Mouse (Mus musculus) heart, embryonic 12.5 days (tissue): ENCODE measurements at regions not wholly inside any gene's neighbourhood (a gene's known extent, or its start where the extent isn't known, plus 50 kb on each side); places are given as distances from the start of the nearest gene placed in this dataset.
A peak's percentile ranks its signal among the peaks of the same experiment; 100 is the strongest.

Experiments
- ATAC-seq: fragments of 200-750 bp; cut with Nextera tagmentation; 2 replicates; pipeline ENCODE4 v1.8.0; 2017; ENCODE audit warnings: moderate TSS enrichment, moderate library complexity; ENCODE audit not compliant: insufficient number of reproducible peaks, low FRiP score
- H3K27ac ChIP-seq: fragments of 300-500 bp; sonication (generic); 2 replicates; pipeline ENCODE4 v1.5.1; 2016; ENCODE audit warnings: mild to moderate bottlenecking, moderate library complexity; ENCODE audit not compliant: poor library complexity, severe bottlenecking
- H3K27me3 ChIP-seq: fragments of 300-500 bp; sonication (generic); replicated peaks from 2 replicates; pipeline ENCODE4 v1.6.1; 2016; ENCODE audit warnings: mild to moderate bottlenecking, moderate library complexity
- H3K36me3 ChIP-seq: fragments of 300-500 bp; sonication (generic); 2 replicates; pipeline ENCODE4 v1.6.1; 2016; ENCODE audit warnings: mild to moderate bottlenecking, moderate library complexity
- H3K4me1 ChIP-seq: fragments of 300-500 bp; sonication (generic); replicated peaks from 2 replicates; pipeline ENCODE4 v1.6.1; 2016; ENCODE audit warnings: mild to moderate bottlenecking
- H3K4me2 ChIP-seq: fragments of 300-500 bp; sonication (generic); 2 replicates; pipeline ENCODE4 v1.6.1; 2016; ENCODE audit warnings: mild to moderate bottlenecking, moderate library complexity
- H3K4me3 ChIP-seq: fragments of 300-500 bp; sonication (generic); 2 replicates; pipeline ENCODE4 v1.5.1; 2016; ENCODE audit warnings: mild to moderate bottlenecking
- H3K9ac ChIP-seq: fragments of 300-500 bp; sonication (generic); 2 replicates; pipeline ENCODE4 v1.6.1; 2016; ENCODE audit warnings: mild to moderate bottlenecking, moderate library complexity
- H3K9me3 ChIP-seq: fragments of 300-500 bp; sonication (generic); replicated peaks from 2 replicates; pipeline ENCODE4 v1.6.1; 2016; ENCODE audit warnings: mild to moderate bottlenecking, moderate library complexity
- WGBS: fragments of 180-500 bp; shearing (Covaris S2); methylation state at CpG from one replicate; pipeline ENCODE4 v1.1.7; 2016; 5-methylcytosine and 5-hydroxymethylcytosine counted together

GRCm38 (mm10) chr10:117896911-117897643, 51.2 kb upstream of the Rap1b start:
- H3K9ac ChIP-seq: no peak overlapping the region
- no peak overlapping the region for H3K4me3 ChIP-seq
- ATAC-seq: no peak
- H3K36me3 ChIP-seq: no peaks in the 10 kb centered on the region
- peaks cover 11% of the 10 kb centered on the region; the same call in 1 of the 2 replicates for H3K4me1 ChIP-seq
- H3K9me3 ChIP-seq: no peaks in the 10 kb centered on the region
- H3K27ac ChIP-seq: no peak overlapping the region
- WGBS: 70% methylated on average over 12 of the region's 12 CpGs
- H3K4me2 ChIP-seq: no peak overlapping the region
- H3K27me3 ChIP-seq: no peaks in the 10 kb centered on the region; the same call in 1 of the 2 replicates

- Histone ChIP-seq H3K4me1 (peaks cover 11% of the 10 kb centered on the region; the same call in 1 of the 2 replicates), H3K27ac (no peak overlapping the region), H3K9ac (no peak overlapping the region), H3K36me3 (no peaks in the 10 kb centered on the region), H3K4me2 (no peak overlapping the region), H3K27me3 (no peaks in the 10 kb centered on the region; the same call in none of the 2 replicates), H3K4me3 (no peak overlapping the region), H3K9me3 (no peaks in the 10 kb centered on the region)
- ATAC-seq: no peak
- 75% methylated on average over 5 of the region's 5 CpGs for WGBS
Measured at GRCm38 (mm10) chr10:117897766-117898165, 51.9 kb upstream of the Rap1b start.

GRCm38 (mm10) chr10:117898391-117898790, 52.6 kb upstream of the Rap1b start:
- WGBS: 87% methylated on average over 3 of the region's 3 CpGs
- no peak for ATAC-seq

GRCm38 (mm10) chr10:117899410-117899935, 53.6 kb upstream of the Rap1b start:
- H3K4me1 ChIP-seq: peaks cover 11% of the 10 kb centered on the region; the same call in 1 of the 2 replicates
- H3K27me3 ChIP-seq: no peaks in the 10 kb centered on the region; the same call in none of the 2 replicates
- no peak overlapping the region for H3K4me2 ChIP-seq
- no peak overlapping the region for H3K4me3 ChIP-seq
- H3K36me3 ChIP-seq: no peaks in the 10 kb centered on the region
- H3K9ac ChIP-seq: no peak overlapping the region
- WGBS: 59% methylated on average over 13 of the region's 13 CpGs
- H3K27ac ChIP-seq: no peak overlapping the region
- ATAC-seq: no peak
- H3K9me3 ChIP-seq: no peaks in the 10 kb centered on the region

More at GRCm38 (mm10) chr10:117898391-117898790, 52.6 kb upstream of the Rap1b start:
- no peaks in the 10 kb centered on the region for H3K36me3 ChIP-seq
- no peak overlapping the region for H3K4me2 ChIP-seq
- H3K4me3 ChIP-seq: no peak overlapping the region
- no peaks in the 10 kb centered on the region; the same call in none of the 2 replicates for H3K27me3 ChIP-seq
- peaks cover 11% of the 10 kb centered on the region; the same call in 1 of the 2 replicates for H3K4me1 ChIP-seq
- H3K9ac ChIP-seq: no peak overlapping the region
- H3K9me3 ChIP-seq: no peaks in the 10 kb centered on the region
- no peak overlapping the region for H3K27ac ChIP-seq

- Histone ChIP-seq H3K36me3 (no peaks in the 10 kb centered on the region), H3K4me3 (peak overlapping the region; percentile 41), H3K27ac (peak overlapping the region; percentile 76), H3K9ac (peak overlapping the region; percentile 62), H3K27me3 (no peaks in the 10 kb centered on the region; the same call in 1 of the 2 replicates), H3K9me3 (no peaks in the 10 kb centered on the region), H3K4me2 (peak overlapping the region; percentile 77), H3K4me1 (peaks cover 9% of the 10 kb centered on the region)
- whole genome bisulfite sequencing: 5% methylated on average over 27 of the region's 27 CpGs
- peak; percentile 63 for ATAC-seq
Measured at GRCm38 (mm10) chr10:117905666-117906266, 59.9 kb upstream of the Rap1b start.

- H3K4me2 ChIP-seq: peak overlapping the region; percentile 77
- H3K4me3 ChIP-seq: peak overlapping the region; percentile 41
- H3K9me3 ChIP-seq: no peaks in the 10 kb centered on the region
- peak; percentile 83 for ATAC-seq
- H3K27ac ChIP-seq: peak overlapping the region; percentile 76
- peaks cover 9% of the 10 kb centered on the region for H3K4me1 ChIP-seq
- 11% methylated on average over 11 of the region's 11 CpGs for WGBS
- no peaks in the 10 kb centered on the region for H3K36me3 ChIP-seq
- H3K9ac ChIP-seq: peak overlapping the region; percentile 62
- H3K27me3 ChIP-seq: no peaks in the 10 kb centered on the region; the same call in 1 of the 2 replicates
Measured at GRCm38 (mm10) chr10:117906267-117906811, 60.5 kb upstream of the Rap1b start.

GRCm38 (mm10) chr10:117908079-117908675, 62.3 kb upstream of the Rap1b start:
- no peak for ATAC-seq
- 78% methylated on average over 16 of the region's 16 CpGs for WGBS

GRCm38 (mm10) chr10:117909155-117909554, 63.3 kb upstream of the Rap1b start:
- Histone ChIP-seq H3K9ac (no peak overlapping the region), H3K4me2 (no peak overlapping the region), H3K9me3 (0 out of 2 replicates have a peak, but pooled peaks cover 2% of the 10 kb centered on the region), H3K4me1 (peaks cover 9% of the 10 kb centered on the region), H3K36me3 (no peaks in the 10 kb centered on the region), H3K4me3 (no peak overlapping the region), H3K27ac (no peak overlapping the region), H3K27me3 (no peaks in the 10 kb centered on the region)
- no peak for ATAC-seq
- WGBS: 64% methylated on average over 4 of the region's 4 CpGs

More at GRCm38 (mm10) chr10:117908079-117908675, 62.3 kb upstream of the Rap1b start:
- no peak overlapping the region for H3K4me3 ChIP-seq
- peaks cover 9% of the 10 kb centered on the region for H3K4me1 ChIP-seq
- no peak overlapping the region for H3K27ac ChIP-seq
- H3K36me3 ChIP-seq: no peaks in the 10 kb centered on the region
- 0 out of 2 replicates have a peak, but pooled peaks cover 2% of the 10 kb centered on the region for H3K9me3 ChIP-seq
- no peaks in the 10 kb centered on the region for H3K27me3 ChIP-seq
- no peak overlapping the region for H3K9ac ChIP-seq
- no peak overlapping the region for H3K4me2 ChIP-seq

- Histone ChIP-seq H3K4me3 (no peak overlapping the region), H3K9ac (no peak overlapping the region), H3K27ac (no peak overlapping the region), H3K4me1 (peaks cover 9% of the 10 kb centered on the region), H3K27me3 (no peaks in the 10 kb centered on the region), H3K36me3 (no peaks in the 10 kb centered on the region), H3K4me2 (no peak overlapping the region), H3K9me3 (0 out of 2 replicates have a peak, but pooled peaks cover 2% of the 10 kb centered on the region)
- ATAC-seq: no peak
- 66% methylated on average over 11 of the region's 11 CpGs for WGBS
Measured at GRCm38 (mm10) chr10:117909811-117910239, 64.0 kb upstream of the Rap1b start.

GRCm38 (mm10) chr10:117910426-117910825, 64.6 kb upstream of the Rap1b start:
- no peaks in the 10 kb centered on the region for H3K36me3 ChIP-seq
- H3K9me3 ChIP-seq: 0 out of 2 replicates have a peak, but pooled peaks cover 2% of the 10 kb centered on the region
- H3K4me1 ChIP-seq: peaks cover 9% of the 10 kb centered on the region
- no peak overlapping the region for H3K9ac ChIP-seq
- no peak overlapping the region for H3K4me3 ChIP-seq
- no peaks in the 10 kb centered on the region for H3K27me3 ChIP-seq
- H3K27ac ChIP-seq: no peak overlapping the region
- no peak overlapping the region for H3K4me2 ChIP-seq
- 77% methylated on average over 7 of the region's 7 CpGs for WGBS
- ATAC-seq: no peak
